Mouse (Mus musculus) ES-E14 (cell line): ENCODE data around the gene Inhbb. TPM values are rescaled to one million over a fixed set of nuclear protein-coding genes. Genes with fewer than 3 reads are reported as not detected.

Experiments used
- DNase-seq: peaks from one replicate; pipeline ENCODE4 v3.0.0-alpha.2; 2013; ENCODE audit warnings: low read depth, low spot score
- H3K27ac ChIP-seq: 2 replicates; pipeline ENCODE4 v1.5.1; 2012; ENCODE audit warnings: low read depth, mild to moderate bottlenecking, low read length, moderate library complexity, mixed read lengths; ENCODE audit not compliant: poor library complexity, insufficient read depth, severe bottlenecking
- H3K36me3 ChIP-seq: 2 replicates; pipeline ENCODE4 v1.6.1; 2012; ENCODE audit warnings: mild to moderate bottlenecking, low read length, moderate library complexity, mixed read lengths; ENCODE audit not compliant: control insufficient read depth, poor library complexity, insufficient read depth, severe bottlenecking
- H3K4me1 ChIP-seq, 2 experiments: fragments of 150-350 bp in 1 of 2; sonication (generic) in 1 of 2; 2 replicates each; pipeline ENCODE4 v1.6.1; 2012; ENCODE audit warnings: low read length in 2 of 2, mild to moderate bottlenecking in 1 of 2, mixed read lengths in 1 of 2; ENCODE audit not compliant: control insufficient read depth in 2 of 2, insufficient read depth in 2 of 2, poor library complexity in 1 of 2
- H3K4me3 ChIP-seq, 2 experiments: fragments of 150-350 bp in 1 of 2; sonication (generic) in 1 of 2; 2 replicates each; pipeline ENCODE4 v1.5.1; 2012; ENCODE audit warnings: low read length in 2 of 2, low read depth in 1 of 2, mild to moderate bottlenecking in 1 of 2, mixed read lengths in 1 of 2; ENCODE audit not compliant: insufficient read depth in 1 of 2, poor library complexity in 1 of 2, severe bottlenecking in 1 of 2
- H3K9ac ChIP-seq: 2 replicates; pipeline ENCODE4 v1.6.1; 2012; ENCODE audit warnings: low read depth, mild to moderate bottlenecking, low read length, mixed read lengths; ENCODE audit not compliant: poor library complexity, insufficient read depth, severe bottlenecking
- H3K9me3 ChIP-seq: fragments of 150-350 bp; sonication (generic); 2 replicates; pipeline ENCODE4 v1.6.1; 2012; ENCODE audit warnings: low read depth, mild to moderate bottlenecking, low read length; ENCODE audit not compliant: control insufficient read depth, insufficient read depth
- CHD2 ChIP-seq: IDR thresholded peaks from 2 replicates; pipeline ENCODE4 v1.6.1; 2014; ENCODE audit warnings: mild to moderate bottlenecking, low read depth, low read length, inconsistent platforms
- HCFC1 ChIP-seq: IDR thresholded peaks from 2 replicates; pipeline ENCODE4 v1.6.1; 2012; ENCODE audit warnings: low read length, inconsistent platforms, borderline replicate concordance; ENCODE audit not compliant: insufficient read depth
- MAFK ChIP-seq: IDR thresholded peaks from 2 replicates; pipeline ENCODE4 v1.6.1; 2014; ENCODE audit warnings: mild to moderate bottlenecking, low read depth, low read length, inconsistent platforms; ENCODE audit not compliant: insufficient read depth
- ZC3H11A ChIP-seq: IDR thresholded peaks from 2 replicates; pipeline ENCODE4 v1.6.1; 2012; ENCODE audit warnings: low read depth, mild to moderate bottlenecking, inconsistent platforms, low read length, borderline replicate concordance
- ZNF384 ChIP-seq: IDR thresholded peaks from 2 replicates; pipeline ENCODE4 v1.6.1; 2012; ENCODE audit warnings: low read depth, low read length, inconsistent platforms
- in situ Hi-C, 2 experiments: fragments of 600-800 bp; cut with MboI; formaldehyde crosslinking; loops; one replicate each; pipeline ENCODE4 v1.15.1; 2025; ENCODE audit warnings: low sequenced_read_pairs in 2 of 2, inconsistent platforms in 1 of 2; ENCODE audit not compliant: unreplicated experiment in 2 of 2
- total RNA-seq: library from RNA; depleted of rRNA; stranded (reverse); fragments of 300-350 nt; gene quantifications from 2 replicates; pipeline ENCODE4 v1.2.3, GENCODE M21; 2012

Gene Inhbb
- total RNA-seq, 1 experiment, result 25.8 TPM

DNA sequence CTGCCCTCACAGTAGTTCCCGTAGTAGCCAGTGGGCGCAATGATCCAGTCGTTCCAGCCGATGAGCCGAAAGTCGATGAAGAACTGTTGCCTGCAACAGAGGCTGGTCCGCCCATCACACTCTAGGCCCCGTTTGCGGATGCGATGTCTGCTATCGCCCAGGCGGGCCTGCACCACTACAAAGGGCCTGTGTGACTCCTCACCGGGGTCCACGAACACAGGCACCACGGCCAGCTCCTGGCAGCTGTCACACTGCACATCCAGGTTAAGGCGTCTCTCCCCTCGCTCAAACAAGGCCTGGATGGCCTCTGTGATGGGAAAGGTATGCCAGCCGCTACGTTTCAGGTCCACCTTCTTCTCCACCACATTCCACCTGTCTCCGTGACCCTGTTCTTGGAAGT lies 4.5 kb downstream of the Inhbb start:
- Histone ChIP-seq H3K27ac (no peak overlapping the region), H3K9me3 (no peaks in the 10 kb centered on the region), H3K36me3 (peaks cover 23% of the 10 kb centered on the region), H3K4me1 (peaks cover 0 to 12% of the 10 kb centered on the region in 2 experiments; a peak in 1 of 4 replicates), H3K4me3 (peak overlapping the region; percentile 22 to 29; a peak in 3 of 4 replicates), H3K9ac (peak overlapping the region; percentile 1; the same call in 1 of the 2 replicates)
- TF ChIP-seq HCFC1 (no peak), CHD2 (no peak), ZC3H11A (no peak)
- no peak for DNase-seq
- in situ Hi-C loops, result no loop called here

DNA sequence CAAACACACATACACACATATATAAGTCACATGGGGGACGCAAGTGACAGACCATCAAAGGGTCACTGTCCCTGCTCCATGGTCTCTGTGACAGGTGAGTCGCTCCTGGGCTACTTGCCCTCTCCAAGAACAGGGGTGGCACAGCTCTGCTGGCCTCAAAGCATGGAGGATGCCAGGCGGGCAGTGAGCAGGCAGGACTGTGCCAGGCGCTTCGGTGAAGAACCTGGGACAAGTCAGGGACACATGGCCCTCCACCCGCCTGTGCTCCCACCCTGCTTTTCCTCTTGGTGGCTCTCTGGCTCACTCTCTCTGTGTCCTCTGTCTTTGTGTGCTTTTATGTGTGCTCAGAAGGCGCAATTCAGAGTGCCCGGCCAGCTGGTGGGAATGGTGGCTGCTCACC lies 5.4 kb downstream of the Inhbb start:
- Histone ChIP-seq H3K4me3 (no peak overlapping the region), H3K9me3 (no peaks in the 10 kb centered on the region), H3K9ac (no peak overlapping the region), H3K27ac (no peak overlapping the region), H3K4me1 (peaks cover 0 to 12% of the 10 kb centered on the region in 2 experiments; a peak in 1 of 4 replicates), H3K36me3 (peaks cover 23% of the 10 kb centered on the region)
- no peak for DNase-seq
- in situ Hi-C loops, result no loop called here
- no peak for TF ChIP-seq ZC3H11A

GRCm38 (mm10) chr1:119416177-119416576 lies 5.9 kb downstream of the Inhbb start:
- H3K9me3 ChIP-seq, result no peaks in the 10 kb centered on the region
- TF ChIP-seq HCFC1 (no peak), ZNF384 (no peak), MAFK (no peak), CHD2 (no peak), ZC3H11A (no peak)
- no peak for DNase-seq
- in situ Hi-C loops, result no loop called here
- no peak overlapping the region for H3K4me3 ChIP-seq
- H3K27ac ChIP-seq, result no peak overlapping the region
- no peak overlapping the region for H3K9ac ChIP-seq
- peaks cover 0 to 12% of the 10 kb centered on the region in 2 experiments; a peak in 1 of 4 replicates for H3K4me1 ChIP-seq
- H3K36me3 ChIP-seq, result peaks cover 23% of the 10 kb centered on the region

DNA sequence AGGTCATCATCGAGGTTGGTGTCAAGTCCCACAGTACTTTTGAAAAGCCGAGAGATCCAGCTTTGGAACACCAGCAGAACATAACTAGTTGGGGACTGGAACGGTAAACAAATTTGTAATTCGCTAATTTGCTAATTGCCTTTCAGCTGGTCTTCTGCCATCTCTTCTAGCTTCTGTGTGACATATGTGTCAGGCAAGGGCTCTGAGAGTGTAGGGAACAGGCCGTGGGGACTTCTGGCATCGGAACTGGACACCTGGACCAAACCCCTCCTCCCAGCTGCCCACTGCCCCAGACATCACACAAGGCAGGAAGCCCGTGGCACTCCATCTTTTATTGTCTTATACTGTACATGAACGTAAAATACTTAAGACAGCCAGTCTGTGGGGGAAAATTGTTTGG lies 6.9 kb downstream of the Inhbb start:
- no peak for DNase-seq
- TF ChIP-seq ZC3H11A (no peak), ZNF384 (no peak), MAFK (no peak), CHD2 (no peak), HCFC1 (no peak)
- in situ Hi-C loops, result no loop called here

DNA sequence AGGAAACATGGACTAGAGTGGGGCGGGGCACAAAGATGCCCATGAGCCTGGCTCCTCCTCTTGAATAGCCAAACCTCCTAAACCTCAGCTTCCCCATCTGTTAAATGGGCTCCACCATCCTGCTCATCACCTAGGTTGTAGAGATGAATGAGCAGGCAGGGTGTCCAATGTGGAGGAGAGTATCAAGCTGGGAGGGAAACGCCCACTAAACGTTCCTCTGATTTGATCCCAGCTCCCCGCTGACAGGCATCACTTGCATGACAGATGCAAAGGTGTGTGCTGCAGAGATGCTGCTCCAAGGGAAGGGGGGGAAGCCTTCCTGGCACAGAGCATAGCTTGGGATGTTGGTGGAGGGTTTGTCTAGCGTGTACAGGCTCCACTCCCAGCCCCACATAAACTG lies 11.4 kb downstream of the Inhbb start:
- peaks cover 3 to 15% of the 10 kb centered on the region in 2 experiments for H3K4me1 ChIP-seq

More for the DNA sequence above, 6.9 kb downstream of the Inhbb start:
- H3K9me3 ChIP-seq, result no peaks in the 10 kb centered on the region
- no peak overlapping the region for H3K9ac ChIP-seq
- no peak overlapping the region for H3K4me3 ChIP-seq
- peaks cover 0 to 15% of the 10 kb centered on the region in 2 experiments; a peak in 2 of 4 replicates for H3K4me1 ChIP-seq
- peaks cover 23% of the 10 kb centered on the region for H3K36me3 ChIP-seq
- H3K27ac ChIP-seq, result no peak overlapping the region

More for the DNA sequence above, 11.4 kb downstream of the Inhbb start:
- H3K9me3 ChIP-seq, result no peaks in the 10 kb centered on the region
- in situ Hi-C loops, result no loop called here
- DNase-seq, result no peak
- no peak overlapping the region for H3K27ac ChIP-seq
- no peak overlapping the region for H3K9ac ChIP-seq
- no peaks in the 10 kb centered on the region; the same call in 1 of the 2 replicates for H3K36me3 ChIP-seq
- no peak for TF ChIP-seq CHD2
- TF ChIP-seq ZNF384, result no peak
- TF ChIP-seq ZC3H11A, result no peak
- TF ChIP-seq HCFC1, result no peak
- no peak for TF ChIP-seq MAFK
- H3K4me3 ChIP-seq, result no peak overlapping the region
